32 mouse cellular contexts compared by ENCODE assay signal in the genomic region with DNA sequence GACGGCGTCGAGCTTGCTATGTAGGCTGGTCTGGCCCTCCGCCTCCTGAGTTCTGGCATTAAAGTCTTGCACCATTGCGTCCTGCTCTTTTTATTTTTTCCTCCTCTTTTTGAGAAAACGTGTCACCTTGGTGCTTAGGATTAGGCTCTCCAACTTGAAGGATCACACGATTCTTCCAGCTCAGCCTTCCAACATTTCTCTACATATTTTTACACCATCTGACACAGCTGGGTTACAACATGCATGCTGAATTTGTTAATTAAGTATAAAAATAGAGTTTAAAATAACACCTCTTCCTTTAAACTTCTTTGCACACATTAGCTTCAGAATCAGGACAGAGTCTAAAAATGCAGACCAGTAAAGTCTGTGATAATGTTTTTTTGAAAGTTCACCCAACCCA. TPM values are rescaled to one million over a fixed set of nuclear protein-coding genes. Genes with fewer than 3 reads are reported as not detected.
"Had no signal": no experiment of that assay in that cellular context is flagged by ENCODE, and none has a peak within 500 bp of the region (broad histone marks: within the 10 kb centered on the region; RNA-seq: fewer than 3 reads in every experiment).

No protein-coding gene starts in this region.

- ATAC-seq: forebrain, postnatal 0 days; inflammation-experienced regulatory T-cells, adult 6 months; intestine, postnatal 0 days had no signal

- H3K27ac ChIP-seq: heart, adult 2 months; heart, embryonic 13.5 days; heart, embryonic 15.5 days; hindbrain, embryonic 13.5 days; hindbrain, embryonic 15.5 days; intestine, embryonic 15.5 days; kidney, embryonic 15.5 days; kidney, postnatal 0 days; limb, embryonic 10.5 days; limb, embryonic 12.5 days; liver, embryonic 13.5 days; liver, embryonic 15.5 days had no signal

- H3K27me3 ChIP-seq: heart, embryonic 13.5 days; heart, embryonic 15.5 days; hindbrain, embryonic 13.5 days; hindbrain, embryonic 15.5 days; intestine, embryonic 15.5 days; kidney, embryonic 15.5 days; limb, embryonic 12.5 days; liver, embryonic 13.5 days; liver, embryonic 15.5 days had no signal

- H3K4me3 ChIP-seq: heart, adult 2 months; heart, embryonic 13.5 days; heart, embryonic 15.5 days; hindbrain, embryonic 13.5 days; hindbrain, embryonic 15.5 days; intestine, embryonic 15.5 days; kidney, embryonic 15.5 days; limb, embryonic 10.5 days; limb, embryonic 12.5 days; liver, embryonic 13.5 days; liver, embryonic 15.5 days had no signal

- DNase-seq: forebrain, postnatal 0 days; gastrocnemius, postnatal 14 days; gastrocnemius, postnatal 36 days; heart, adult 11 months; heart, adult 2 months; heart, postnatal 14 days; heart, postnatal 36 days; kidney, adult 18-20 months; kidney, adult 9 months; kidney, postnatal 4 days; layer of hippocampus, adult 9-11 months; liver; liver, embryonic 13.5 days had no signal

RNA-seq across cellular contexts. Expression of a gene that starts 8.8 kb away (rescaled TPM):
- total RNA-seq: forebrain, postnatal 0 days; gastrocnemius, adult 18-20 months; gastrocnemius, adult 8-10 months; gastrocnemius, postnatal 14 days; gastrocnemius, postnatal 36 days; heart, adult 2 months; heart, postnatal 14 days; heart, postnatal 36 days; hematopoietic stem cell, adult 5-6 weeks; left cerebral cortex, adult 18-20 months had no signal
- polyA plus RNA-seq: forebrain, postnatal 0 days; gonadal fat pad, adult 2 months; heart, adult 2 months; heart, postnatal 0 days; hindbrain, embryonic 11.5 days; hindbrain, embryonic 15.5 days; inflammation-experienced regulatory T-cells, adult 6 months; intestine, embryonic 15.5 days; intestine, postnatal 0 days; limb, embryonic 12.5 days; liver, embryonic 15.5 days had no signal
